Mouse (Mus musculus) midbrain, embryonic 15.5 days (tissue): ENCODE data around the gene Ybx2. TPM values are rescaled to one million over a fixed set of nuclear protein-coding genes. Genes with fewer than 3 reads are reported as not detected.

Experiments used
- ATAC-seq: fragments of 200-750 bp; cut with Nextera tagmentation; replicated peaks from 2 replicates; pipeline ENCODE4 v1.8.0; 2017; ENCODE audit warnings: moderate TSS enrichment
- H3K27ac ChIP-seq: fragments of 300-500 bp; sonication (generic); 2 replicates; pipeline ENCODE4 v1.5.1; 2015; ENCODE audit warnings: mild to moderate bottlenecking, inconsistent platforms
- H3K27me3 ChIP-seq: fragments of 300-500 bp; sonication (generic); replicated peaks from 2 replicates; pipeline ENCODE4 v1.6.1; 2015; ENCODE audit warnings: inconsistent platforms
- H3K36me3 ChIP-seq: fragments of 300-500 bp; sonication (generic); replicated peaks from 2 replicates; pipeline ENCODE4 v1.6.1; 2015; ENCODE audit warnings: inconsistent platforms
- H3K4me1 ChIP-seq: fragments of 300-500 bp; sonication (generic); 2 replicates; pipeline ENCODE4 v1.6.1; 2015; ENCODE audit warnings: inconsistent platforms
- H3K4me2 ChIP-seq: fragments of 300-500 bp; sonication (generic); 2 replicates; pipeline ENCODE4 v1.6.1; 2015; ENCODE audit warnings: inconsistent platforms, mild to moderate bottlenecking, moderate library complexity
- H3K4me3 ChIP-seq: fragments of 300-500 bp; sonication (generic); 2 replicates; pipeline ENCODE4 v1.5.1; 2015; ENCODE audit warnings: mild to moderate bottlenecking, inconsistent platforms
- H3K9ac ChIP-seq: fragments of 300-500 bp; sonication (generic); 2 replicates; pipeline ENCODE4 v1.6.1; 2015; ENCODE audit warnings: mild to moderate bottlenecking, inconsistent platforms
- H3K9me3 ChIP-seq: fragments of 300-500 bp; sonication (generic); 2 replicates; pipeline ENCODE4 v1.6.1; 2016; ENCODE audit warnings: inconsistent platforms
- WGBS: fragments of 180-500 bp; shearing (Covaris S2); methylation state at CpG from one replicate; pipeline ENCODE4 v1.1.7; 2015; ENCODE audit warnings: mixed read lengths; 5-methylcytosine and 5-hydroxymethylcytosine counted together
- polyA plus RNA-seq: library from polyadenylated mRNA; unstranded; fragments of >200 nt; fragmentation: Nextera tagmentation; extraction: Ambion mirVana; gene quantifications from 2 replicates; pipeline ENCODE4 v1.2.1, GENCODE M21; 2015

Ybx2 gene
- polyA plus RNA-seq, 1 experiment from 2014 or later = 6.4 TPM

DNA sequence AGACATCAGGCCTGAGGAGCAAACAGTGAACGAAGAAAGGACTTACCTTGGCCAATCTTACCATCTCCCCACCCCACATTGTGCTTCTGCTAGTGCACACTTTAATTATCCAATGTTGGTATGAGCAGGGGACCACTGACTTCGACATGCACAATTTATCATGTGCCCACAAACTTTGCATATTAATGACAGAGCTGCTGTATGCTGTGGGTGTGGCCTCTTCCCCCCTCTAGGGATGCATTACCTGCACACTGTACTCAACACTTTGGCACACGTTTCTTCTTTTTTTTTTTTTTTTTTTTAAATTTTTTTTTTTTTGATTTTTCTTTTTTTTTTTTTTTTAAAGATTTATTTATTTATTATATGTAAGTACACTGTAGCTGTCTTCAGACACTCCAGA is 35.2 kb downstream of the Ybx2 start:
- no peak for ATAC-seq
- 84% methylated on average over 3 of the region's 3 CpGs for WGBS
- peaks cover 45% of the 10 kb centered on the region for H3K36me3 ChIP-seq

DNA sequence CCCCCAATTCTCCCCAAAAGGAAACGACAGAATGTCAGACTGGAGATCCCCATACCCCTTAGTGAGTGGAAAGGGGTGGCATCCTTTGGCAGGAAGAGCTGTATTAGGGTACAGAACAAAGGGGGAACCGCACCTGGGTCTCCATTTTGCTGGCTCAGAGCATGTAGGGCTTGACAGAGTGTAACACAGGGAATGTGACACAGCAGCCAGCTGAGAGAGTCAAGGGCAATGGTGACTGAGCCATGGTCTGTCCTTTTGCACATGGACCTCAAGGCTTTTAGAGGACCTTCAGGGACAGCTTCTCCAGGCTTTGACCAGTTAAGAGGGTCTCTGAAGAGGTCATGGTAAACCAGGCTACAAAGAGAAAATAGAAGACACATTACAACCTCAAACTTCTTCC is 39.3 kb downstream of the Ybx2 start:
- Histone ChIP-seq H3K4me2 (no peak overlapping the region), H3K4me1 (peaks cover 10% of the 10 kb centered on the region), H3K27me3 (no peaks in the 10 kb centered on the region), H3K27ac (no peak overlapping the region), H3K4me3 (no peak overlapping the region), H3K9ac (no peak overlapping the region), H3K9me3 (no peaks in the 10 kb centered on the region), H3K36me3 (peaks cover 30% of the 10 kb centered on the region)
- ATAC-seq = no peak
- WGBS = 91% methylated on average over 2 of the region's 2 CpGs

More for the DNA sequence above, 35.2 kb downstream of the Ybx2 start:
- Histone ChIP-seq H3K4me1 (peaks cover 8% of the 10 kb centered on the region), H3K4me2 (no peak overlapping the region), H3K27ac (no peak overlapping the region), H3K27me3 (peaks cover 29% of the 10 kb centered on the region), H3K9ac (no peak overlapping the region), H3K9me3 (no peaks in the 10 kb centered on the region), H3K4me3 (no peak overlapping the region)

DNA sequence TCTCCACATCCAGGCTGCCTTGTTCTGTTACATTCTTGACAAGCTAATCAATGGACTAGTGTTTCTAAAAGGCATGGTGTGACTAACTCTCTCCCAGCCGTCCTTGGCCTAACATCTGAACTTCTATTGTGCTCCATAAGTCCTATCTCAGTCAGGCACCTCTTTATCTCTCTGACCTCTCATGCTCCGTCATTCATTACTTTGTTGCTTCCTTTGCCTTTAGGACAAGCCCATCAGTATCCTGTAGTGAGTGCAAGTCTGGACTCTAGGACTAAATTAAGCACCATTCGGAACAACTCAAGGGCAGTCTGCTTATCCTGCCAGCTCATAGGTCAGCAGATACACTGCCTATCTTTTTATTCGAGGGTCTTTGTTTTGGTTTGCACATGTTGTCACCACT is 40.7 kb downstream of the Ybx2 start:
- Histone ChIP-seq H3K36me3 (peaks cover 25% of the 10 kb centered on the region), H3K4me1 (peaks cover 10% of the 10 kb centered on the region), H3K9me3 (no peaks in the 10 kb centered on the region), H3K27ac (no peak overlapping the region), H3K4me3 (no peak overlapping the region), H3K27me3 (no peaks in the 10 kb centered on the region), H3K9ac (no peak overlapping the region), H3K4me2 (no peak overlapping the region)
- no peak for ATAC-seq
- 91% methylated on average over 4 of the region's 4 CpGs for WGBS

DNA sequence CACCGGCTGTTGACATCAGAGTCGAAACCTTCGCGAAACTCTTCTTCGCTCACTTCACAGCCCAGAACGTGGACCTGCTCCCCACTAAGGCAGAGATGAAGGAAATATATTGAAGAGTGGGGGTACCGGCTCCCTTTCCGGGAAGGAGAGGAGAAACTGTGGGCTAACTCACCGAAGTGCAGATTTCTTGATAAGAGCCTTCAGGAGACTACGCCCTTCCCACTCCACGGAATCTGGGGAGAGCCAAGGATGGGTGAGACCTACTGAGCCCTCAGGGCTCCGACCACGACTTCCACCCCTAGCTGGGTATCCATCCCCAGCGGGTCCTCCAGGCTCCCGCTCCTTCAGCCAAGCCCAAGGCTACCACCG is 44.2 kb downstream of the Ybx2 start:
- Histone ChIP-seq H3K36me3 (peaks cover 14% of the 10 kb centered on the region), H3K27me3 (no peaks in the 10 kb centered on the region), H3K9me3 (no peaks in the 10 kb centered on the region), H3K4me2 (peak overlapping the region; percentile 86), H3K4me3 (peak overlapping the region; percentile 96), H3K9ac (peak overlapping the region; percentile 99), H3K4me1 (peaks cover 33% of the 10 kb centered on the region), H3K27ac (peak overlapping the region; percentile 100)
- 2% methylated on average over 16 of the region's 16 CpGs for WGBS
- ATAC-seq = no peak

DNA sequence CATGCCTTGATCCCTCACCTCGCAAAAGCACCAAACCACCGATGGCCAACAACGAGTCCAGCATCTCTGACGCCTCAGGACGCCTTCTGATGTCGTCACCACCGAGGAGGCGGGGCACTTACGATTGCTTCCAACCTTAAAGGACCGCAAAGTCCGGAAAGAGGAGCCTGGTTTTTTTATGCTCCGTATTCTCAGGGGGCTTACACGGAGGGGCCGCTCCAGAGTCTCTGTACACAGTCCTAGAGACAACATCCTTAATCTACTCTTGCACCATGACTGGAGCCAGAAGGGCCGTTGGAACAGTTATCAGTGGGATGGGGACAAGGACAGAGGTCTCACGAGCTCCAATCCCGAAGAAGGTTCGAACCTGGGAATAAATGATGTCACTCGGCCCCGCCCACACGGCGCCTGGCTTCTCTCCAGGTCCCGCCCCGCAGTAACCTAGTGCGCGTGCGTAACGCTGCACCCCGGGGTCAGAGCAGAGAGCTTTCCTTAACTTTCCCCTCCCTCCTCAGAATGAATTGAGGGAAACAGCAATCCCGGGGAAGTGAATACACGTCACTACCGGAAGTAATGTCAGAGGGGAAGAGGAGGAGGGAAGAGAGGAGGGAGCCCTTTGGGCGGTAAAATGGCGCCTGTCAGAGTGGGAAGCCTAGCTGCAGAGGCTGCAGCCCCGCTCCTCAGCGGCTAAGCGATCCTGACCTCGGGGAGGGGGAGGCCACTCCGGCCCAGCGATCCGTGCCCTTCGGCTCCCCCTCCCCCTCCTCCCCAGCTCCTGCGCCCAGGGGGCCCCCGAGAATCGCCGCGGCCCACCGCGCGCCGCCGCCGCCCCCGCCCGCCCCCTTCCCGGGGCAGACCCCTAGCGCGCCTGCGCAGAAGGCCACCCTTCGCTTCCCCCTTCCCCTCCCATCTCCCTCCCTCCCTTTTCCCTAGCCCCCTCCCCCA is 44.9 kb downstream of the Ybx2 start:
- peak; percentile 93 for ATAC-seq
- Histone ChIP-seq H3K36me3 (peaks cover 14% of the 10 kb centered on the region; the same call in 1 of the 2 replicates), H3K27ac (peak overlapping the region; percentile 100), H3K9ac (peak overlapping the region; percentile 99), H3K4me1 (peaks cover 33% of the 10 kb centered on the region), H3K4me3 (peak overlapping the region; percentile 96), H3K9me3 (no peaks in the 10 kb centered on the region), H3K4me2 (peak overlapping the region; percentile 86), H3K27me3 (no peaks in the 10 kb centered on the region)
- WGBS = under 1% methylated on average over 44 of the region's 60 CpGs

DNA sequence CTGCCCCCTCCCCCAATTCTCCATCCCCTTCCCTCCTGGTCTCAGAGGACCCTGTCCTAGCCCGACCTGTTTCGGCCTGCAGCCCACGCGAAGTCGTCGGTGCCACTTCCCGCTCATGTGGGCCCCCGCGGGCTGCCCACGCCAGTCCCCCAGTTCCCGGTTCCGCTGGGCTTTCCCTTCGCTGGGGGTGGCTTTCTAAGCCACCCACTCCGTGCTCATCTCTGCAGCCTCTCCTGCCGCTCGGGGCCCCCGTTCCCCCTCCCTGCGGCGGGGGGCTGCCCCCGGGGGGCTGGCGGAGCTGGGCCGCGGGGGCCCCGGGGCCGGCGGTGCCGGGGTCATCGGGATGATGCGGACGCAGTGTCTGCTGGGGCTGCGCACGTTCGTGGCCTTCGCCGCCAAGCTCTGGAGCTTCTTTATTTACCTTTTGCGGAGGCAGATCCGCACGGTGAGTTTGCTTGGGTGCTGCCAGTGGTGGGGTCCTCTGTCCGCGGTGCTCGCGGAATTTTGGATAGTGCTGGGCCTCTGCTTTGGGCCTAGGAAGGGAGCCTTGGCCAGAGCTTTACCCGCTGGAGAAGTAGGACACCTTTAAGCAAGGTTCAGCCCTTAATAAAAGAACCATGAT is 45.7 kb downstream of the Ybx2 start, which contains the start of gene Ctdnep1:
Ctdnep1 (plus strand) TSS at position 16 of the 622 bp plus-strand sequence.
- H3K4me1 ChIP-seq = peaks cover 33% of the 10 kb centered on the region
- H3K4me3 ChIP-seq = peak within 1 kb of the TSS; percentile 96
- H3K9ac ChIP-seq = peak within 1 kb of the TSS; percentile 99
- no peaks in the 10 kb centered on the region for H3K9me3 ChIP-seq
- peak; percentile 61 for ATAC-seq
- peaks cover 18% of the 10 kb centered on the region; the same call in 1 of the 2 replicates for H3K36me3 ChIP-seq
- H3K27me3 ChIP-seq = no peaks in the 10 kb centered on the region
- peak within 1 kb of the TSS; percentile 86 for H3K4me2 ChIP-seq
- 0% methylated on average over 38 of the region's 43 CpGs for WGBS
- H3K27ac ChIP-seq = peak within 1 kb of the TSS; percentile 100

DNA sequence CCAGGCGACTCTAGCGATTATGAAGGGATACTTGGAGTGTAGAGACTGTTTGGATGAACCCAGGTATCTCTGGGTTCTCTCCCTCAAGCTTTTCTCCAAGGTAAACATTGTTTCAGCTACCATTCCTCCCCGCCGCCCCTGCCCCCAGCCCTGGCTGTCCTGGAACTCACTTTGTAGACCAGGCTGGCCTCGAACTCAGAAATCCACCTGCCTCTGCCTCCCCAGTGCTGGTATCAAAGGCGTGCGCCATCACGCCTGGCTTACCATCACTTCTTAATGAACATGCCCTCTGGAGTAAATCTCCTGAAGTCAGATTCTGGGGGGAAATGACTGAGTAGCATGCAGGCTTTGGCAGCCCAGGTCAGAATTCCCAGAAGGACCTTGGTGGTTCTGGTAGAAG is 46.6 kb downstream of the Ybx2 start, which contains the start of gene Elp5:
Elp5 (minus strand) TSS at position 293 of the 400 bp plus-strand sequence.
- WGBS = 66% methylated on average over 8 of the region's 8 CpGs
- H3K36me3 ChIP-seq = peaks cover 27% of the 10 kb centered on the region; the same call in 1 of the 2 replicates
- peak within 1 kb of the TSS; percentile 100 for H3K27ac ChIP-seq
- H3K27me3 ChIP-seq = no peaks in the 10 kb centered on the region
- peak within 1 kb of the TSS; percentile 99 for H3K9ac ChIP-seq
- H3K4me2 ChIP-seq = peak within 1 kb of the TSS; percentile 86
- ATAC-seq = no peak
- no peaks in the 10 kb centered on the region for H3K9me3 ChIP-seq
- peaks cover 33% of the 10 kb centered on the region for H3K4me1 ChIP-seq
- peak within 1 kb of the TSS; percentile 96 for H3K4me3 ChIP-seq

DNA sequence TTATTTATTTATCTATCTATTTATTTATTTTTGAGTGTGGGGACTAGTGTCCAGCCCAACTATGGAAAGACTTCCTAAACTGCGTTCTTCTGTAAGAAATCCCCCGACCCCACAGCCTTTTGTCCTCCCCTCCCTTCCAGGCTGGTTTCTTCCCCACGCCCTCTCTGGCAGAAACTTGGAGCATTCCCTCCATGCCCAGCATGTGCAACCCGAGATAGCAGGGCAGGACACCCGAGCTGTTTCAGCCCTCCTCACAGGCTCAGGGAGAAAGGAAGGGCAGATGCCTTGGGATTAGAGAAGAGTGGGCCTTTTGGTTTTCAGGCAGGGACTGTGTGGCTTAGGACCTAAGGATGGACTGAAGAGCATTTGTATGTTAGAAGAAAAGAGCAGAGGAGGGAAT is 47.3 kb downstream of the Ybx2 start:
- H3K4me2 ChIP-seq = peak overlapping the region; percentile 86
- peak overlapping the region; percentile 12; the same call in 1 of the 2 replicates for H3K9ac ChIP-seq
- peaks cover 30% of the 10 kb centered on the region; the same call in 1 of the 2 replicates for H3K36me3 ChIP-seq
- H3K4me1 ChIP-seq = peaks cover 33% of the 10 kb centered on the region
- no peaks in the 10 kb centered on the region for H3K9me3 ChIP-seq
- H3K4me3 ChIP-seq = peak overlapping the region; percentile 96; the same call in 1 of the 2 replicates
- 19% methylated on average over 5 of the region's 5 CpGs for WGBS
- H3K27me3 ChIP-seq = no peaks in the 10 kb centered on the region
- no peak for ATAC-seq
- H3K27ac ChIP-seq = no peak overlapping the region

DNA sequence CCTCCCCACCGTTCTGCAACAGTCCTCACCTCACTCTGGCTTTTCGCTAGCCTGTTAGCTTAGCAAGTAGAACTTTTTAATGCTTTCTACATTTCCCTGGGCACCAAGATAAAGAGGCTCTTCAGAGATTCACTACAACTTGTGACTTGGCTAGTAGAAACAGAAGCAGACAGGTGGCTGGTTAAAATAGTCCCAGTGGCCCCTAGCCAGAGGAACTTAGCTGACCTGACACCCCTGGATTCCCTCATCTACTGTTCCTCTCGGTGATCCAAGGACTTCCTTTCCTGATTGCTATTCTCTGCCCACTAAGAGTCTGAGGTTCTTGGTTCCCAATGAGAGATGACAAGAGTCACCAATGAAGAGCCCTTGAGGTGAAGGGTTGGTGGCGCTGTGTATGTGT is 47.8 kb downstream of the Ybx2 start:
- ATAC-seq = no peak
- no peak overlapping the region for H3K9ac ChIP-seq

DNA sequence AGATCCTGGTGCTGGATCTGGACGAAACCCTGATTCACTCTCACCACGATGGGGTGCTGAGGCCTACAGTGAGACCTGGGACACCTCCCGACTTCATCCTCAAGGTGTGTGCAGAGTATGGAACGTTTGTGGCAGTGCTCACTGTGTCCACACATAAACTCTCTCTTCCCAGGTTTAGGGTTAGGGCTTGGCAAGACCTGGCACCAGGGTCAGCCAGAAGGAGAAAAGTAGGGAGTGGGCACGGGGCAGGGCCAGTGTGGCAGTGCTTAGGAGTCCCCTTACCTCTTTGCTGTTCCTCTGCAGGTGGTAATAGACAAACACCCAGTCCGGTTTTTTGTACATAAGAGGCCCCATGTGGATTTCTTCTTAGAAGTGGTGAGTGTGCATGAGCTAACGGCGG is 48.8 kb downstream of the Ybx2 start:
- ATAC-seq = no peak
- Histone ChIP-seq H3K4me3 (no peak overlapping the region), H3K9me3 (no peaks in the 10 kb centered on the region), H3K27ac (no peak overlapping the region), H3K4me1 (peaks cover 25% of the 10 kb centered on the region), H3K4me2 (no peak overlapping the region), H3K27me3 (no peaks in the 10 kb centered on the region), H3K36me3 (peaks cover 39% of the 10 kb centered on the region; the same call in 1 of the 2 replicates), H3K9ac (no peak overlapping the region)
- WGBS = 93% methylated on average over 8 of the region's 8 CpGs

More for the DNA sequence above, 47.8 kb downstream of the Ybx2 start:
- Histone ChIP-seq H3K36me3 (peaks cover 31% of the 10 kb centered on the region; the same call in 1 of the 2 replicates), H3K27ac (no peak overlapping the region), H3K9me3 (no peaks in the 10 kb centered on the region), H3K4me1 (peaks cover 33% of the 10 kb centered on the region), H3K4me3 (no peak overlapping the region), H3K27me3 (no peaks in the 10 kb centered on the region), H3K4me2 (peak overlapping the region; percentile 86)
- WGBS = 90% methylated on average over 4 of the region's 4 CpGs

DNA sequence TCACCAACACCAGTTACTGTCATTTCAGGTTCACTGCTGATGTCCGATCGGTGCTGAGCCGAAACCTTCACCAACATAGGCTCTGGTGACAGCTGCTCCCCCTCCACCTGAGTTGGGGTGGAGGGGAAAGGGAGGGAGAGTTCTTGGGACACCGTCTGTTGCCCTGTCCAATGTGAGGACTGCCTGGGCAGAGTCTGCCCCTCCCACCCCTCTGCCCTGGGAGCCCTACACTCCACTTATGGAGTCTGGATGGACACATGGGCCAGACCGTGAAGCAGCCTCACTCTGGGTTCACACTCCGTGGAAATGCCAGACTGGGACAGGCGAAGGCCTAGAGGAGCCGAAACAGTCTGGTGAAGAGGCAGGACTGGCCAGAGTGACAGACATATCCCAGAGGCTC is 54.4 kb downstream of the Ybx2 start:
- H3K9ac ChIP-seq = no peak overlapping the region
- no peak overlapping the region for H3K4me3 ChIP-seq
- no peaks in the 10 kb centered on the region for H3K27me3 ChIP-seq
- H3K9me3 ChIP-seq = no peaks in the 10 kb centered on the region
- H3K36me3 ChIP-seq = peaks cover 37% of the 10 kb centered on the region; the same call in 1 of the 2 replicates
- 92% methylated on average over 8 of the region's 8 CpGs for WGBS
- 0 out of 2 replicates have a peak overlapping the region, but pooled peaks have one; percentile 72 for H3K4me2 ChIP-seq
- ATAC-seq = 0 out of 2 replicates have a peak, but pooled peaks have one; percentile 22
- H3K27ac ChIP-seq = 0 out of 2 replicates have a peak overlapping the region, but pooled peaks have one; percentile 92
- H3K4me1 ChIP-seq = peaks cover 29% of the 10 kb centered on the region
